Mouse (Mus musculus) forebrain, embryonic 16.5 days (tissue): ENCODE data around the gene Ube2c. TPM values are rescaled to one million over a fixed set of nuclear protein-coding genes. Genes with fewer than 3 reads are reported as not detected.
"Not testable (repeated sequence)": the region's sequence is repeated elsewhere in the genome, so short reads cannot be mapped to it uniquely, and the experiment has no call there.

Source experiments
- ATAC-seq: fragments of 200-750 bp; cut with Nextera tagmentation; 2 replicates; pipeline ENCODE4 v1.8.0; 2017; ENCODE audit warnings: mild to moderate bottlenecking, moderate library complexity
- H3K27ac ChIP-seq: fragments of 300-500 bp; sonication (generic); 2 replicates; pipeline ENCODE4 v1.5.1; 2014; ENCODE audit warnings: low read length, control low read depth
- H3K27me3 ChIP-seq: fragments of 300-500 bp; sonication (generic); replicated peaks from 2 replicates; pipeline ENCODE4 v1.6.1; 2014; ENCODE audit warnings: low read length; ENCODE audit not compliant: control insufficient read depth, insufficient read depth
- H3K36me3 ChIP-seq: fragments of 300-500 bp; sonication (generic); 2 replicates; pipeline ENCODE4 v1.6.1; 2014; ENCODE audit not compliant: control insufficient read depth, insufficient read depth
- H3K4me1 ChIP-seq: fragments of 300-500 bp; sonication (generic); replicated peaks from 2 replicates; pipeline ENCODE4 v1.6.1; 2014; ENCODE audit warnings: low read length; ENCODE audit not compliant: control insufficient read depth, insufficient read depth
- H3K4me2 ChIP-seq: fragments of 300-500 bp; sonication (generic); 2 replicates; pipeline ENCODE4 v1.6.1; 2014; ENCODE audit warnings: mild to moderate bottlenecking, low read length, control low read depth
- H3K4me3 ChIP-seq: fragments of 300-500 bp; sonication (generic); replicated peaks from 2 replicates; pipeline ENCODE4 v1.5.1; 2014; ENCODE audit warnings: mild to moderate bottlenecking, low read length, control low read depth
- H3K9ac ChIP-seq: fragments of 300-500 bp; sonication (generic); replicated peaks from 2 replicates; pipeline ENCODE4 v1.6.1; 2014; ENCODE audit warnings: low read depth, low read length, control low read depth
- H3K9me3 ChIP-seq: fragments of 300-500 bp; sonication (generic); 2 replicates; pipeline ENCODE4 v1.6.1; 2016; ENCODE audit warnings: low read length; ENCODE audit not compliant: control insufficient read depth
- WGBS: fragments of 180-500 bp; shearing (Covaris S2); extraction: QIAGEN DNeasy Blood & Tissue Kit; methylation state at CpG from one replicate; pipeline ENCODE4 v1.1.7; 2014; 5-methylcytosine and 5-hydroxymethylcytosine counted together
- polyA plus RNA-seq: library from polyadenylated mRNA; unstranded; fragments of >200 nt; fragmentation: Nextera tagmentation; extraction: Ambion mirVana; gene quantifications from 2 replicates; pipeline ENCODE4 v1.2.1, GENCODE M21; 2015

The Ube2c gene
- polyA plus RNA-seq, 1 experiment from 2014 or later, result 148 TPM

- Histone ChIP-seq H3K27ac (no peak overlapping the region), H3K36me3 (peaks cover 12% of the 10 kb centered on the region)
Measured at GRCm38 (mm10) chr2:164792400-164793190, 22.9 kb downstream of the Ube2c start.

DNA sequence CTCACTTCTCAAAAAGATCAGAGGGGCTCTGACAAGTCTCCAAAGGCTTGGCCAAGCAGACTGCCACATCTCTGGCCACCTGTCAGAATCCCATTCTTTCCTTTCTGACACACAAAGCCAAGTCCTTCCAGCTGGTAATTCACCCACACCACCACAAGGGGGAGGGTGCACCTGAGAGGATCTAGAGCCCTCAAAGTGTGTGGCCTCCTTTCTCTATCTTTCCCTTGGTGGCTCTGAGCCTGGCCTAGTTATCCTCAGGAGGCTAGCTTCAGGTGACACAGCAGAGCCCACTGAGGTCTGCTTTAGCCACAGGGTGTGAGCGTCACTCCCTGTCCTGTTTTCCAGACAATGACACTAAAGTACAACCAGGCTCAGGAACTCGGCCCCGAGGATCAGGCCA, 23.5 kb downstream of the Ube2c start:
- Histone ChIP-seq H3K27me3 (no peaks in the 10 kb centered on the region), H3K9ac (no peak overlapping the region), H3K4me3 (no peak overlapping the region), H3K27ac (no peak overlapping the region), H3K4me1 (no peaks in the 10 kb centered on the region), H3K9me3 (no peaks in the 10 kb centered on the region), H3K36me3 (peaks cover 12% of the 10 kb centered on the region), H3K4me2 (no peak overlapping the region)
- no peak for ATAC-seq
- 82% methylated on average over 3 of the region's 3 CpGs for WGBS

More at GRCm38 (mm10) chr2:164792400-164793190, 22.9 kb downstream of the Ube2c start:
- no peak overlapping the region for H3K9ac ChIP-seq
- no peak for ATAC-seq
- H3K4me3 ChIP-seq, result no peak overlapping the region
- no peak overlapping the region for H3K4me2 ChIP-seq
- H3K4me1 ChIP-seq, result no peaks in the 10 kb centered on the region; the same call in 1 of the 2 replicates
- WGBS, result 90% methylated on average over 12 of the region's 12 CpGs
- no peaks in the 10 kb centered on the region for H3K27me3 ChIP-seq
- H3K9me3 ChIP-seq, result no peaks in the 10 kb centered on the region

DNA sequence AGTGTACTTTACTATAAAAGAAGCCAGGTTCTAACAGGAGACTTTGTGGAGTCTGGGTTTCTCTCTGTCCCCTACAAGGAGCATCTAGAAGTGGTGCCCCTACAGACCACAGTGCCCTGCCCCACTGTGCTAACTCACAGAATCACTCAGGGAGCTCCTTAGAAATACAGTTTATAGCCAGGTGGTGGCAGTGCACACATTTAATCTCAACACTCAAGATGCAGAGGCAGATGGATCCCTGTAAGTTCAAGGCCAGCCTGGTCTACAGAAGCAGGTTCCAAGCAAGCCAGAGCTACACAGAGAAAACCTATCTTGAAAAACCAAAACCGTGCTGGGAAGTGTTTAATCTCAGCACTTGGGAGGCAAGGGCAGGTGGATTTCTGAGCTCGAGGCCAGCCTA, 24.1 kb downstream of the Ube2c start:
- ATAC-seq, result no peak
- peaks cover 12% of the 10 kb centered on the region for H3K36me3 ChIP-seq

GRCm38 (mm10) chr2:164794293-164794692, 24.6 kb downstream of the Ube2c start:
- peak; percentile 41; the same call in 1 of the 2 replicates for ATAC-seq
- H3K27me3 ChIP-seq, result no peaks in the 10 kb centered on the region
- no peaks in the 10 kb centered on the region for H3K4me1 ChIP-seq
- no peak overlapping the region for H3K4me2 ChIP-seq
- H3K4me3 ChIP-seq, result no peak overlapping the region
- H3K9ac ChIP-seq, result no peak overlapping the region
- 25% methylated on average over 5 of the region's 5 CpGs for WGBS
- H3K27ac ChIP-seq, result no peak overlapping the region
- H3K36me3 ChIP-seq, result peaks cover 12% of the 10 kb centered on the region
- no peaks in the 10 kb centered on the region for H3K9me3 ChIP-seq

More for the DNA sequence above, 24.1 kb downstream of the Ube2c start:
- Histone ChIP-seq H3K4me3 (no peak overlapping the region), H3K9me3 (no peaks in the 10 kb centered on the region), H3K27me3 (no peaks in the 10 kb centered on the region), H3K27ac (no peak overlapping the region), H3K4me2 (no peak overlapping the region), H3K4me1 (no peaks in the 10 kb centered on the region), H3K9ac (no peak overlapping the region)
- 95% methylated on average over 2 of the region's 2 CpGs for WGBS

DNA sequence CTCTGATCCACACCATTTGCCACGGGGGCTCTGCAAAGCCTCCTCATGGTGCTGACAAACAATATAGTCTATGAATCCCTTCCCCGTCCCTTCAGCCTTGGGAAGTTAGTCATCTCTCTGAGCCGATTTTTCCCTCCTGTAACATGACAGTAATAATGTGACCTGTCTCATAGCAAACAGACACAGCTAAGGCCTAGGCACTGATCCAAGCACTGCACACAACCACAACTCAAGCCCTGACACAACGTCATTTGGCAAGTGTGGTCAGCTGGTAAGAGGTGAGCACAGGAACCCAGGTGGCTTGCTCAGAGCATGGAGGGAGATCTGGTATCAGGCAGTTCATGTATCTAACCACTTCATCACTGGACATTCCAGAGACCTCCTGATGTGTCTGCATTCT, 26.2 kb downstream of the Ube2c start:
- Histone ChIP-seq H3K36me3 (peaks cover 12% of the 10 kb centered on the region), H3K4me2 (no peak overlapping the region), H3K27me3 (no peaks in the 10 kb centered on the region), H3K9me3 (no peaks in the 10 kb centered on the region), H3K4me1 (no peaks in the 10 kb centered on the region), H3K27ac (no peak overlapping the region), H3K9ac (no peak overlapping the region), H3K4me3 (no peak overlapping the region)
- WGBS, result 86% methylated on average over 4 of the region's 4 CpGs
- no peak for ATAC-seq

- H3K36me3 ChIP-seq, ATAC-seq, H3K4me3 ChIP-seq, H3K27ac ChIP-seq, H3K27me3 ChIP-seq, H3K9ac ChIP-seq, H3K4me1 ChIP-seq, H3K9me3 ChIP-seq, H3K4me2 ChIP-seq: not testable (repeated sequence)
- 86% methylated on average over 6 of the region's 6 CpGs for WGBS
Measured at GRCm38 (mm10) chr2:164798554-164798953, 28.9 kb downstream of the Ube2c start.

GRCm38 (mm10) chr2:164800252-164801004, 30.7 kb downstream of the Ube2c start:
- no peak for ATAC-seq
- H3K4me3 ChIP-seq, result no peak overlapping the region
- H3K4me1 ChIP-seq, result peaks cover 15% of the 10 kb centered on the region
- no peaks in the 10 kb centered on the region; the same call in 1 of the 2 replicates for H3K36me3 ChIP-seq
- 88% methylated on average over 13 of the region's 13 CpGs for WGBS
- H3K27ac ChIP-seq, result no peak overlapping the region
- H3K9ac ChIP-seq, result no peak overlapping the region
- H3K27me3 ChIP-seq, result no peaks in the 10 kb centered on the region
- no peaks in the 10 kb centered on the region for H3K9me3 ChIP-seq
- no peak overlapping the region for H3K4me2 ChIP-seq

DNA sequence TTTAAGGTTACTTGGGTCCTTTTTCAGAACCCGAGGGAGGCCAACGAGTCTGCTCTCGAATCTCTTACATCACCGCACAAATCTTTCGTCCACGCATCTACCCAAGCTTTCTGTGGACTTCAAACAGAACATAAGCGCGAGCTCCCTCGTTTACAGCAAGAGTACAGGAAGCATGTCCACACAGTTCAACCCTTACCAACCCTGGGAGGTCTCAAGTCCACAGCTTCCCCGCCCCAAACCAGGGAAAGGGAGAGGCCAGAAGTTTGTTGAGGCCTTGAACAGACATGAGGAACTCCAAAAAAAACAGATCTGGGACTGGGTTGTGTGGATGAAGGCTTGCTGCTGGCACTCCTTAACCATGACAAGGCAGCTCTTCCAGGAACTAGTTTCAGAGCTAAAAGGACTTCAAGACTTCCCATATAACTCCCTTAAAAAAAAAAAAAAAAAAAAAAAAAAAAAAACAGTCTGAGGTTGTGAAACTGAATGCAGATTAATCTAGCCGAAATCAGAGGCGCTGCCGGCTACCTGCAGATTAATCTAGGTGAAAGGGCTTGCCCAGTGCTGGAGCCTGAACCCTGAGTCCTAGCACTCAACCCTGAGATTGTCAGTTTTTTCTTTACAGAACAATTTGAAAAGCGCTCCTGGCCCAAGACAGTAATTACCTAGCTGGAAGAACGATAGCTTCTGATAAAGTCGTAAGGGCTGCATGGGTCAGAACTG, 33.7 kb downstream of the Ube2c start:
- H3K4me1 ChIP-seq, result peaks cover 32% of the 10 kb centered on the region
- no peaks in the 10 kb centered on the region for H3K27me3 ChIP-seq
- ATAC-seq, result no peak
- H3K27ac ChIP-seq, result no peak overlapping the region
- no peaks in the 10 kb centered on the region for H3K9me3 ChIP-seq
- H3K9ac ChIP-seq, result peak overlapping the region; percentile 80; the same call in 1 of the 2 replicates
- H3K4me3 ChIP-seq, result no peak overlapping the region
- peak overlapping the region; percentile 66 for H3K4me2 ChIP-seq
- no peaks in the 10 kb centered on the region for H3K36me3 ChIP-seq
- WGBS, result 89% methylated on average over 16 of the region's 16 CpGs

- Histone ChIP-seq H3K4me3 (peak overlapping the region; percentile 75), H3K27ac (no peak overlapping the region)
Measured at GRCm38 (mm10) chr2:164803921-164804313, 34.2 kb downstream of the Ube2c start.

More at GRCm38 (mm10) chr2:164803921-164804313, 34.2 kb downstream of the Ube2c start:
- no peaks in the 10 kb centered on the region for H3K27me3 ChIP-seq
- H3K4me2 ChIP-seq, result peak overlapping the region; percentile 66
- 63% methylated on average over 1 of the region's 1 CpGs for whole genome bisulfite sequencing
- no peaks in the 10 kb centered on the region for H3K36me3 ChIP-seq
- H3K9ac ChIP-seq, result peak overlapping the region; percentile 80
- no peak for ATAC-seq
- H3K9me3 ChIP-seq, result no peaks in the 10 kb centered on the region
- peaks cover 32% of the 10 kb centered on the region for H3K4me1 ChIP-seq
